Mouse (Mus musculus) thymus, postnatal 0 days (tissue): Measurements from ENCODE around the gene Ppp4c. TPM values are rescaled to one million over a fixed set of nuclear protein-coding genes. Genes with fewer than 3 reads are reported as not detected.
"Not testable (repeated sequence)": the region's sequence is repeated elsewhere in the genome, so short reads cannot be mapped to it uniquely, and the experiment has no call there.

Experiments used
- DNase-seq: peaks from one replicate; pipeline ENCODE4 v3.0.0-alpha.2; 2015; ENCODE audit warnings: low spot score
- polyA plus RNA-seq: library from polyadenylated mRNA; unstranded; fragments of >200 nt; fragmentation: Nextera tagmentation; extraction: Ambion mirVana; gene quantifications from 2 replicates; pipeline ENCODE4 v1.2.1, GENCODE M21; 2015

Gene Ppp4c
- polyA plus RNA-seq, 1 experiment from 2014 or later: 306 TPM

DNA sequence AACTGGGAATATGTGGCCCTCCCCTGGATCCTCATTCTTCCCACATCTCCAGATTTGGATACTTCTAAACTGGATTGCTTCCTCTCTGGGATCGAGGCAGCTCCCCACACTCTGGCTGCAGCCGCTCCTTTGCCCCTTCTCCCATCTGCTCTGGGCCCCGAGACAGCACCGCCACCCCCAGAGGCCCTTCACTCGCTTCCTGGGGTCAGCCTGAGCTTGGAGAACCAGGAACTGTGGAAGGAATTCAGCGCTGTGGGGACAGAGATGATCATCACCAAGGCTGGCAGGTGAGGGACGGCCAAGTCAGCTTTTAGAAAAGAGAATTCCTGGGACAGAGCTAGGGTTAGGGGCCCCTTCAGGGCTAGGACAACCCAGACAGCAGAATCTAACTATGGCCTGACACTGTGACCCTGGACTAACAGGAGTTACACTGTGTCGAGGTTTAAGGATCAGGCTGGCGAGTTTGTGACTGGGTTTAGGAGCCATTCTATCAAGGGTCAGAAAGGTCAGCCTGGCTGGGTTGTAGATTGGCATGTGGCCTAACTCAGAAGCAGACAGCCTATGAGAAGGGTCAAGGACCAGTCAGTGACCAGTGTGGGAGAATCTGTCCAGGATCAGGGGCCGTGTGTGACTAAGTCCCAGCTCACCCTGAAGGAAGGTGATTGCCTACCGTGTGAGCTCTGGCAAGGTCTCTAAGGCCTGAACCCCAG is 10.5 kb downstream of the Ppp4c start:
- DNase-seq: no peak

DNA sequence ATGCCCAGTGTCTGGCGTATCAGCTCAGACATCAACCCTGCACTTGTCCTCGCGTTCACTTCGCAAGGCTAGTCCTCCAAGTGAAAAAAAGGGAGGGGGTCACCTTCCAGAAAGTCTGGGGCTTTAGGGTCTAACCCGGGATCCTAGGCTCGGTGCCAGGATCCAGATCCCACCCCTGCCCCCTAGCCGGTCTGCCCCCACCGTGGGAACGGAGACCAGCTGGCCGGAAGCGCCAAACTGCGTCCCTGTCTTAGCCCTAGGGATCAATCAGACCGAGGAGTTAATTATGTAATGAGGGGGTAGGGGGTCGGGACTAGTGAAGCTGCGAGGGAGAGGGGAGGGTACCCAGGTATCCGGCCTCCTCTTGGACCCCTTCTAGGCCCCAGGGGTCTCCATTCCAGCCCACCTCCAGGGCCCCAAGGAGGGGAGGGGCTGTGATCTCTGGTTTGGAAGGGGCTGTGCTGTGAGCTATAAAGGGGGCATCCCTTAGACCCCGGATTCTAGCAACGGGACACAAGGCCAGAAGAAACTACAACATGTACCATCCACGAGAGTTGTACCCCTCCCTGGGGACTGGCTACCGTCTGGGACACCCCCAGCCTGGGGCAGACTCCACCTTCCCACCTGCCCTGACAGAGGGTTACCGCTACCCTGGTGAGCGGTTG is 11.2 kb downstream of the Ppp4c start, which contains the start of gene Tbx6:
Gene Tbx6, plus strand, starts transcription at position 513 of the 665 bp plus-strand sequence.
- peak; percentile 11 for DNase-seq

DNA sequence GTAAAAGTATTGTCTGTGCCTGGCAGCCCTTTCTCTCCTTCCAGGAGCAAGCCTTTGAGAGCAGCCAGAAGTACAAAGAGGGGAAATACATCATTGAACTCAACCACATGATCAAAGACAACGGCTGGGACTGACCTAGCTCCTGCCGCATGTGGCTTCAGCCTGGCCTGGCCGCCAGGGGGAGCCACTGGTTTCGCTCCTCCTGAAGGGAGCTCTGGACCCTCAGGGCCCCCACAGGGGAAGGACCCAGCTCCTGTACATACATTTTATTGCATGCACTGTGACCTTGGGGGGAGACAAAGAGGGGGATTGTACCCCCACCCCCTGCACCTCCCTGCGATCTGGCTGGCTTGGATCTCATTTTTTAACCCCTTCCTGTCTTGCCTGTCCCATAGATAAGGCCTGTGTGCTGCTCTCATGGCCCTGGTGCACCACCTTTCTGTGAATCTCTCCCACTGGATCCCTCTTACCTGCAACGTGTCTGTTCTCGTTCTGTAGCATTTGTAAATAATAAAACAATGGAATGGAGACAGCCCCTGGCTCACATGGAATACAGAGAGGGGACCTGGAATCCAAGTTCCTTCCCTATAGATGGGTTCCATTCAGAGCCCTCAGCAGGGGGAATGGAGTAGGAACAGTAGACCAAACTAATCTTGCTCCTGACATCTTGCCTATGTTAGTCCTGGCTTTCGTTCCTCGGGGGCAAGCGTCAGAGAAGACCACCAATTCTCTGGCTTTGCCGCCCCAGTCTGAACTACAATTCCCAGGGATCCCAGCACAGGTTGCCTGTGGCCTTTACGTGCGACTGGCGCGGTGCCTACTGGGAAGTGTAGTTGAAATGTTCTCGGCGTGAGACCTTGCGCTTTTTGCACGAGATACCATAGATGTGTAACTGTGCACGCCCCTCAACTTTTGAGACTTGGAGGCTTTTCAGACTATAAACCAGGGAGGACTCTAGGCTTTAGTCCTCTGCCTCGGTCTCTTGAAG is 12.0 kb downstream of the Ppp4c start:
- DNase-seq: peak; percentile 86

DNA sequence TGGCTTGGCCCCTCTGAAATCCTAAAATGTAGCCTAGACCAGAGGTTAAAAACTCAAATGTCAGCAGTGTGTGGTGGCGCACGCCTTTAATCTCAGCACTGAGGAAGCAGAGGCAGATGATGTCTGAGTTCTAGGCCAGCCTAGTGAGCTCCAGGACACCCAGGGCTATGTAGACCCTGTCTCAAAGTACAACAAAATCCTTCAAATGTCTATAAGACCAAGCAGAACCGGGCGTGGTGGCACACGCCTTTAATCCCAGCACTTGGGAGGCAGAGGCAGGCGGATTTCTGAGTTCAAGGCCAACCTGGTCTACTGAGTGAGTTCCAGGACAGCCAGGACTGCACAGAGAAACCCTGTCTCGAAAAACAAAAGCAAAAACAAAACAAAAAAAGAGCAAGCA is 13.2 kb downstream of the Ppp4c start:
- not testable (repeated sequence) for DNase-seq

DNA sequence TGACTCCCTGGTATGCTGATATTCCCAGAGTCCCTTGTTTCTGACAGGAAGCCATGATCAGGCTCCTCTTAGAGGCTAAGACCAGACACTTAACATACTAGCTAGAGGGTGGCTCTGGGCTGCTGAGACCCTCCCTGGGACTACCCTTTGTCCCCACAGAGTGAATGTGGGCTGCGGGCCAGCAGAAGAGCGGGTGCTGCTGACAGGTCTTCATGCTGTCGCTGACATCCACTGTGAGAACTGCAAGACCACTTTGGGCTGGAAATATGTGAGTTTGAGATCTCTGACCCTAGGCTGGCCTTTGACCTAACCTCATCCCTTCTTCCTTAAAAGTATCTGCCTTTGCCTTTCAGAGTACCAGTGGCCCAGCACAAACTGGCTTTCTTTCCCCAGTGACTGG is 14.1 kb downstream of the Ppp4c start:
- DNase-seq: no peak

DNA sequence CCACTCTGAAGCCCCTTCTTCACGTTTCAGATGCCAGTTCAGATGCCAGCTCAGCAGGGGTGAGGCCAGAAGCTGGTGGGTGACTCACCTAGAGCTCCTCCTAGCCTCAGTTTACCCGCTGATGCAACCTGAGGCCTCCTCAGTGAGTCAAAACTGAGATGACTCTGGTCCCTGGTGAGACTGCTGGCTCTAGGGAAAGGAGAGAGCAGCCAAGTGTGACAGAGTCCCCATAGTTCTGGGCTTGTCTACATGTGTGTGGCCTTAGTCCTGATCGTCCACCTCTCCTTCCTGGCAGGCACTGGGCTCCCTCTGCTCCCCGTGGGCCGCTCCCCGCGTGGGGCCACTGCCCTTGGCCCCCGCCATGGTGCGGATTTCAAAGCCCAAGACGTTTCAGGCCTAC is 14.8 kb downstream of the Ppp4c start:
- DNase-seq: peak; percentile 12

DNA sequence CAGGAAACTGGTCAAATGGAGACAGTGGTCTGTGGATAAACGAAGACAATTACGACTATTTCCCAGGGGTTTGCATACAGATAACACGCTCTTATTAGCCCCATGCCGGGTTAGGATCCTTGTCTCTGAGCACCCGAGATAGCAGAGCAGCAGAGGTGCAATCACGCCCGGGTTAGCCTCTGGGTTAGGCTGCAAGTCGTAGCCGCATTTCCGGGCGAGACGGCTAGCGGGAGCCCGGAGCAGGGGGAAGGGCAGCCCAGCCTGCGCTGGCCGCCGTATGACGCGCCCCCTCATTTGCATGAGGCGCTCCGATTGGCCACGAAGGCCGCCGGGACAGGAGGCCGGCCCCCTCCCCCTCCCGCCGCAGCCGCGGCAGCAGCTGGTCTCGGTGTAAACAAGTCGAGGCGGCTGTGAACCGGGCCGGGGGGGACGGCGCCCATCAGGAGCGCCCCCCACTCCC is 15.7 kb downstream of the Ppp4c start, which contains the start of gene Ypel3:
Gene Ypel3, plus strand, starts transcription at position 358 of the 460 bp plus-strand sequence.
- peak; percentile 95 for DNase-seq

DNA sequence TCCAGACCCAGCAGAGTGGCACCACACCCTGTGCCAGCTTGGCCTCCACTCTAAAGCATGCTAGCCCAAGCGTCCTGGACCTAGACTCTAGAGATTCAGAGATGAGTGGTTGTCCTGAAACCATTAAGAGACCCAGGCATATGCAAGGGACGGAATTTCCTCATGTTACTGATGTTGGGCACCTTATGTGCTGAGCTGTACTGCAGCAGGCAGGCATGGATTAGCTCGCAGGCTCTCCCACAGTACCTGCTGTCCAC is 16.4 kb downstream of the Ppp4c start:
- DNase-seq: no peak

DNA sequence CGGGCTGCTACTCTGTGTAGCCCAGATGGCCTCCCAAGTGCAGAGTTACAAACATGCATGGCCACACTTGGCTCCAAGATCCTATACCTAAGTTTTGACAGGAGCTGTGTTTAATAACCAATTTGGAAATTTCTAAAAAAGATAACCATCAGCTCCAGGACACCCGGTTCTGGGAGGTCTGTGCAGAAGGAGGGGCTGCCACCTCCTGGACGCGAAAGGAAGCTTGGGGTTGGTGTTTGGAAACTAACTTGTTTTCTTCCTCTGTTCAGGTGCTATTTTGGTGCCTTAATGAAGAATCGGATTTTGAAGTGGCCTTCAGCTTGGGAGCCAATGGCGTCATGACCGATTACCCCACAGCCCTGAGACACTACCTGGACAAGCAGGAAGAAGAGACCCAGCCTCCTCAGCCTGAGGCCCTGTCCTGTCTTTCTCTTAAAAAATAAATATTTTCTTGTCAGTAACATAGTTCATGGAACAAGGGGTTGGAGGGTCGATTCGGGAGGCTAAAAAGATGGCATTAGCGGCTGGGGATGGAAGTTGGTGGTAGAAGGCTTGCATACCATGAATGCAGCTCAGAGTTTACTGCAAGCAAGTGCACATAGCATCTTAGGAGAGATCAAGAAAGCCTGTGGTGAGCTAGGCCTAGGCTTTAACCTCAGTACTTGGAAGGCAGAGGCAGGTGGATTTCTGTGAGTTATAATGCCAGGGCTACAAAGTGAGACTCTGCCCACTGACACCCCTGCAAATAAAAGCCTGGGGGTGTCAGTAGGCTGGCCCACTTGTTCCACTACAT is 16.9 kb downstream of the Ppp4c start:
- DNase-seq: no peak

DNA sequence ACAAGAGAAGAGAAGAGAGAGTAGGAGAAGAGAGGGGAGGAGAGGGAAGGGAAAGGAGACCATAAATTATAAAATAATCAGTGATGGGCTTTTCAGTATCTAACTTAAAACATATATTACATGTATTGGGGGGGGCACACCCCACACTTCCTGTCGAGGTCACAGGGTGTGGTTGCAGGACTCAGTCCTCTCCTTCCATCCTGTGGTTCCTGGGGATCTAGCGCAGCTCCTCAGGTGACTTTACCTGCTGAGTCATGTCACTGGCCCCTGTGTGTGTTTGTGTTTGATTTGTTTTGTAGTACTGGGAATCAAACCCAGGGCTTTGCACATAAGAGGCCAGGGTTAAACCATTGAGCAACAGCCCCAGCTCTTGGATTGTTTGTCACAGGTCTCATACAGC is 17.8 kb downstream of the Ppp4c start:
- no peak for DNase-seq

DNA sequence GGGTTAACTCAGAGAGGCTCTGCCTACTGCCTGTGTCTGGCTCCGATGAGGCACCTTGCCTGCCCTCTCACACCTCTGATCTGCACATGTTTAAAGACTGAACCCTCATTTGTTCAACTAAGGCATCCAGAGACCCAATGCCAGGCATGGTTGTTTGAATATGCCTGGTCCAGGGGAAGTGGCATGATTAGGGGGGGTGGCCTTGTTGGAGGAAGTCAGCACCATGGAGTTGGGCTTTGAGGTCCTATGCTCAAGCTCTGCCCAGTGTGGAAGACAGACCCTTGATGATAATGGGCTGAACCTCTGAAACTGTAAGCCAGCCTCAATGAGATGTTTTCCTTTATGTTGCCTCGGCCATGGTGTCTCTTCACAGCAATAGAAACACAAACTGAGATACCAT is 18.9 kb downstream of the Ppp4c start:
- DNase-seq: no peak

DNA sequence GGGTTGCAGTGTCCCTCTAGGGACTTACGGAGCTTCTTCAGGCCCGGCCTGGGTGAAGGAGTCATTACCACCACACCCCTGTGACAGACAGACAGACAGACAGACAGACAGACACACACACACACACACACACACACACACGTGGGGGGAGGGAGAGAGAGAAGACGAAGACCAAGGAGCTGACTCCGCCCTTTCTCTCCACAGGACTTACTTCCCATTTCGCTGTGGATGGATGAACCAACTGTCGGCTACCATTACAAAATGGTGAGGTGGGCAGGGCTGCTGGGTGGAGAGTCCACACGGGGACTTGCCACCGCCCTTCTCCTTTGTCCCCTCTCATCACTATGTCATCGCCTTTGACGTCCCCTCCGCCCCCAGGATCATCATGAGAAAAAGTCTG is 21.5 kb downstream of the Ppp4c start:
- no peak for DNase-seq

DNA sequence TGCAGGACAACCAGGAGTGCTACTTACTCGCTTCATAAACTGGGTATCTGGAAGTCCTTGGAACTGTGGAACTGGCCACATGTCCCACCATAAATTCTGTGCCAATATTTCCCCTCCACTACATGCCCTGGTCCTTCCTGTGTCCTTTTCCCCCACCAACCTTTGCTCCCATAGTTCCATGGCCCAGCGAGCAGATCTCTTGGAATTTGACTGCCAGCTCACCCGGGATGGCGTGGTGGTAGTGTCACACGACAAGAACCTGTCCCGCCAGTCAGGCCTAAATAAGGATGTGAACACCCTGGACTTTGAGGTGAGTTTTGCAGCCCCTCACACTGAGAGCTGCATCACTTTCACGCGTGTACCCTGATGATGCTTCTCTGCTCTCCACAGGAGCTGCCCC is 25.3 kb downstream of the Ppp4c start:
- no peak for DNase-seq

DNA sequence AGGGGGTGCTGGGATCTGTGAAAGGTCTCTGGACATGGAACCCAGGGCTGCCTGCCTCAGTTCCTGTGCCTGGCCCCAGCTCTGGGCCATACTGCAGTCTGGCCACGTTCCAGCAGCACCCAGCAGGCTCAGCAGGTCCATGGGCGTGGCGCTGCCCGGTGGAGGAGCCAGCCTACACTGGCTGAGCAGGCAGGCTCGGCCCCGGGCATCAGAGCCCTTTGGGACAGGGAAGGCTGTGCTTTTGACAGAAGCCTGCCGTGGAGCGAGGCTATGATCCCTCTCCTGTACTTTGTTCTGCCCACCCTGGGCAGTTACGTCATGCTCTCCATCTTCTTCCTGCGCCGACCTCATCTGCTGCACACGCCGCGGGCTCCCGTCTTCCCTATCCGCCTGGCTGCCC is 26.1 kb downstream of the Ppp4c start, which contains the start of gene Gdpd3:
Gene Gdpd3, plus strand, starts transcription at position 134 of the 400 bp plus-strand sequence.
- DNase-seq: no peak

DNA sequence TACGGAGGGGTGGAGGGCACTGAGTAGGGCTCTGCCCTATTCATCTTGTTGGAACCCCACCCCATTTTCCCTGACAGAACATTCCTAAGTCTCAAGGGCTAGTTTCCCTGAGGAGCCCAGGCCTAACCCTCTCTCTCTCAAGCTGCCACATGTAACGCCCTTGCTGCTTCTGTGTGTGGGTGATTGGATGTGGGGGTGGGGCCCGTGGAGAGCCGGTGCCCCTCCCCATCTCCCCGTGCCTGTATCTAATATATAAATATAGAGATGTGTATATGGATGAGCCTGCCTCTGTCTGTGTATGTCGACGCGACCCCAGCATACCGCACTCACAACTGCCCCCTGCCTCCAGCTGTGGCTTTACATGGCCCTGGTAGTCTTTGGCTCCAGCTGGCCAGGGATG is 26.8 kb downstream of the Ppp4c start:
- no peak for DNase-seq

DNA sequence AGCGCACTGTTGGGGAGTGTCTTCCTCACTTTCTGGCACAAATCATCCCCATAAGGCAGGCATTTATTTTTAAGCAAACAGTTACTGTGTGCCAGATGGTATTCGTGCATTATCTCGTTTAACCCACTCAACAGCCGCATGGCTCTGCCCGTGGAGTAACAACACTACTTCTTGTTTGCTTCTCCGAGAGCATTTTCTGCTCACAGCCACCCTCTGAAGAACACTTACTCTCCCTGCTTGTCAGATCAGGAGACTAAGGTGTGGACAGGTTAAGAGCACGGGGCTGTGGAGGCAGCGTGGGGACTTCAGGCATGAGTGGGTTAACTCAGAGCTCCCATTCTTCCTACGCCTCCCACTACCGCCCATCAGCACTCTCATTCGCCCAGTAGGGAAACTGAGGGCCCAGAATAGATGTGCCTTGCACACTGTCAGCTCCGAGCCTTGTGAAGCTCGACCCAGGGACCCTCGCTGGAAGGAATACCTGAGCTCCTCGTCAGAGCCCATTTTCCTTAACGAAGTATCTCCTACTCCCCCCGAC is 29.8 kb downstream of the Ppp4c start:
- DNase-seq: no peak

DNA sequence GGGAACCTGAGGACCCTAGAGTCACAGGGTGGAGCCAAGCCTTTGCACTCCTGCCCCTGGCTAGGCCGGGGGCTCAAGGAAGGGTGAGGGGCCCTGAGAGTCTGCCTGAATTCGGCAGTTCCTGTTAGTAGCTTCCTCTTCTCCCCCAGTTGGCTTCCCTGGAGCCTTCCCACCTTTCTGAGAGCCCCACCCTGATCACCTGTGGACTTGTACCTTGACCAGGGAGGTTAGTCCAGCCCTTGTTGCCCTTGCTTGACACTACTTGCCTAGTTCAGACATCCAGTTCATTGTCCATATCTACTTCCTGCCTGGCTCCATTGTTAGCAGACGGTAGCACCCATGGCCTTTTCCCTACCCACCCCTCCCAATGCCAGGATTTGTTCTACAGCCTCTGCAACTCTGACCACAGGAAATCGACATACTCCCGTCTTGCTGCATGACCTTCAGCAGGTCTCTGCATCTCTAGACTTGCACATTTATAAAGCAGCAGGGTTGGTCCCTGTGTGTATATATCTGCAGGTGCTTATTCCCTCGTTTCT is 30.7 kb downstream of the Ppp4c start:
- no peak for DNase-seq

DNA sequence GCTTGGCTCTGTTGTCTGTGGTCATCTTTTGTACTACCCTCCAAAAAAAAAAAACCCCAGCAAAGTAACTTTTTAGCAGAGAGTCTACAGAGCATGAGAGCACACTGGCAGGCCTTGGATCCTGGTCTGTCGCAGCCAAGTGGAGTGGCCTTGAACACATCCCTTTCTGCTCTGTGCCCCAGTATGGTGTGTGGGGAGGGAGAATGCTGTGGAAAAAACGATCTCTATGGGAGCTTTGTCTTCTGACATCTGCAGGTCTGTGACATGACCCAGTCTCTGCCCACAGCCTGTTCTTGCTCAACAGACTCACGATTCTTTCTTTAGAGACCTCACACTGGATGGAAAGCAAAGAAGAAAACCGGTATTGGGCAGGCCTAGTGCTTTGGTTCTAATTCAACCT is 31.3 kb downstream of the Ppp4c start:
- DNase-seq: no peak

DNA sequence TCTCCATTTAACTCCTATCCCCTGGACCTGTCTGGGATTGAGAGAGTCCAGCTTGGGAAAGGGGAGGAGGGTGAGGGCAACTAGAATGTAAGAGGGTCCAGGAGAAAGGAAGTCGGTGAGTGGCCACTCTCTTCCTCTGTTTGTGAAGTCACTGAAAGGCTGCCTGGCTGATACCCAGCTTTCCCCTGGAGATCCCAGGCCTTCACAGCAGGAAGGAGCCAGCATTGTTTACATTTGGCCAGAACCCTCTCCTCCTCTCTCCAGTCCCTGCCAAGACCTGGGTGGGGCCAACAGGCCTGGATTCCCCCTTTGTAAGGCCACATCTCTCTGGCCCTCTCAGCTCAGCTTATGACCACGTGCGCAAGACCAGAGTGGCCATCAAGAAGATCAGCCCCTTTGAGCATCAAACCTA is 31.9 kb downstream of the Ppp4c start:
- no peak for DNase-seq

DNA sequence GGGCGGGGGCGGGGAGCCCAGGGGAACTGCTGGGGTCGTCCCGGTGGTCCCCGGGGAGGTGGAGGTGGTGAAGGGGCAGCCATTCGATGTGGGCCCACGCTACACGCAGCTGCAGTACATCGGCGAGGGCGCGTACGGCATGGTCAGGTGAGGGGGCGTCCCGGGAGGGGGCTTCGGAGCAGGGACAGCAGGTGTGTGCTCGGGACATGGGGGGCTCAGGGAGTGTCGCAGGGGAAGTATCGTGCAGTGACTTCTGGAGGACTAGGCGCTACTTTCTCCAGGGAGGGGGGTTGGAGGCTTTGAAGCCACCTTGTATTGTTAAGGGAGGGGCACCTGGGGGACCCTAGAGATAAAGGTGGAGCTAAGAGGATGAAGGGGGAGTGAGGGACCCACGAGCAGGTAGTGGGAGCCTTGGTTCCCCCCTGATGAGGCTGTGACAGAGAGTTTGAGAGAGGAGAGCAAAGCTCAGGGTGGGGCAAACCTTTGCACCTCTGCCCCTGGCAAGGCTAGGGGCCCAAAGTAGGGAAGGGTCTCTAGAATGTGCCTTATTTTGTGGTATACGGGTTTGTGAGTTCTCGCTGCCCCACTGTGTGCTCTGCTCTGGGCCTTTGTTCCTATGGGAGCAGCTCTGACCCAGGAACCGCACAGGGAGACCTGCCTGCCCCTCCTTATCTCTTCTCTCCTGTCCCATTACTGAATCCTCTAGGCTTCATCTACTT is 32.5 kb downstream of the Ppp4c start:
- DNase-seq: no peak
